Mouse (Mus musculus): ENCODE data around the gene H2-M2. TPM values are rescaled to one million over a fixed set of nuclear protein-coding genes. Genes with fewer than 3 reads are reported as not detected.
"Not testable (repeated sequence)": the region's sequence is repeated elsewhere in the genome, so short reads cannot be mapped to it uniquely, and the experiment has no call there.

Gene H2-M2
- polyA plus RNA-seq (2012; rRNA removed): not detected in 2 replicates

- H3K27me3 ChIP-seq (ENCODE audit: control insufficient read depth, insufficient read depth, low read length): no peaks in the 10 kb centered on the region
- H3K4me3 ChIP-seq (replicated peaks; ENCODE audit: insufficient read depth, low read depth, low read length): no peak within 1 kb of the TSS
- TF ChIP-seq CTCF (IDR thresholded peaks at IDR 0.05; ENCODE audit: borderline replicate concordance, insufficient read depth, low read depth, low read length) (no peak), POLR2A (IDR thresholded peaks at IDR 0.05; ENCODE audit: borderline replicate concordance, insufficient read depth, low read length) (no peak)
- no peak within 1 kb of the TSS for H3K27ac ChIP-seq (ENCODE audit: insufficient read depth, low read length)
- DNase-seq: no peak
- 73% methylated on average over 2 of the region's 2 CpGs for WGBS
- H3K4me1 ChIP-seq (ENCODE audit: control insufficient read depth, insufficient read depth, low read length): no peaks in the 10 kb centered on the region
These were observed at the start of gene H2-M2 for GRCm38 (mm10) chr17:37483452-37483851. TSS of gene H2-M2 (minus strand) at chr17:37483552.

DNA sequence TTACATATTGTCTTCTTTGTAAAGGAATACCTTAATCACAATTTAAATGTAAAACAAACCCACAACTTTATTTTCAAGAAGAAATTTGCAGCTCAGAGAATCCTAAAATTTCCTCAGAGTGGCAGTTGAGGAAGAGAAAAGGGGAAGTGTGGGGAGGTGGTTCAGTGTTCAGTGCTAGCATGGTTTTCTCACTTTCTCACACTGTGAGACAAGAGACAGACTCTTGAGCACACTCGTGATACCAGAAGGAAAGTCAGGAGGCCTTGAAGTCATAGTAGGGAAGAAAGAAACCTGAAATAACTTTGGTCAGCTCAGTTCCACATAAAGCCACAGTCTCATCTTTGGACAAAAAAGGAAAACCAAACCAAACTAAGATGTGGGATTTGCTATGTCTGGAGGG is 42.1 kb upstream of the H2-M2 start:
- WGBS: 62% methylated on average over 1 of the region's 1 CpGs
- H3K4me3 ChIP-seq (replicated peaks; ENCODE audit: insufficient read depth, low read depth, low read length); H3K27ac ChIP-seq (ENCODE audit: insufficient read depth, low read length); H3K4me1 ChIP-seq (ENCODE audit: control insufficient read depth, insufficient read depth, low read length); H3K27me3 ChIP-seq (ENCODE audit: control insufficient read depth, insufficient read depth, low read length); DNase-seq: not testable (repeated sequence)

DNA sequence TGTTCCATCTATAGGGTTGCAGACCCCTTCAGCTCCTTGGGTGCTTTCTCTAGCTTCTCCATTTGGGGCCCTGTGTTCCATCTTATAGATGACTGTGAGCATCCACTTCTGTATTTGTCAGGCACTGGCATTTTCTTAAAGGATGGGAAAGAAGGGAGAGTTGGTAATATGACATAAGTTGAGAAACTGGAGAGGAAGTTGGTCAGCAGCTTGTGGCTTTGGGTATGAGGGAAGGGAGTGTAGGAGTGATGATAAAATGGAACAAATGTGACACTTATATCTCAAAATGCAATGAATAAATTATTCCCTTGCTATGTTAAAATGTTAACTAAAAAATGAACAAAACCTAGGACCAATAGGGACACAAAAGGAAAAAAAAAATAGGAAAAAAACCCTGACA is 41.3 kb upstream of the H2-M2 start:
- not testable (repeated sequence) for H3K27ac ChIP-seq (ENCODE audit: insufficient read depth, low read length); H3K27me3 ChIP-seq (ENCODE audit: control insufficient read depth, insufficient read depth, low read length); DNase-seq; H3K4me3 ChIP-seq (replicated peaks; ENCODE audit: insufficient read depth, low read depth, low read length); H3K4me1 ChIP-seq (ENCODE audit: control insufficient read depth, insufficient read depth, low read length)

- no peak for DNase-seq
- TF ChIP-seq CTCF (IDR thresholded peaks at IDR 0.05; ENCODE audit: borderline replicate concordance, insufficient read depth, low read depth, low read length) (no peak), POLR2A (IDR thresholded peaks at IDR 0.05; ENCODE audit: borderline replicate concordance, insufficient read depth, low read length) (no peak)
- H3K4me3 ChIP-seq (replicated peaks; ENCODE audit: insufficient read depth, low read depth, low read length): no peak within 1 kb of the TSS
- H3K27me3 ChIP-seq (ENCODE audit: control insufficient read depth, insufficient read depth, low read length): no peaks in the 10 kb centered on the region
- H3K4me1 ChIP-seq (ENCODE audit: control insufficient read depth, insufficient read depth, low read length): no peaks in the 10 kb centered on the region
- 90% methylated on average over 4 of the region's 4 CpGs for WGBS
- no peak within 1 kb of the TSS for H3K27ac ChIP-seq (ENCODE audit: insufficient read depth, low read length)
These were observed 24.4 kb upstream of the H2-M2 start, which contains the start of gene Olfr111 for GRCm38 (mm10) chr17:37507730-37508129. TSS of gene Olfr111 (plus strand) at chr17:37508030.

GRCm38 (mm10) chr17:37491930-37492518 is 8.7 kb upstream of the H2-M2 start, which contains the start of gene Olfr110:
TSS of gene Olfr110 (plus strand) at chr17:37492468.
- Histone ChIP-seq H3K4me1 (ENCODE audit: control insufficient read depth, insufficient read depth, low read length) (no peaks in the 10 kb centered on the region), H3K27me3 (ENCODE audit: control insufficient read depth, insufficient read depth, low read length) (no peaks in the 10 kb centered on the region), H3K4me3 (replicated peaks; ENCODE audit: insufficient read depth, low read depth, low read length) (no peak within 1 kb of the TSS), H3K27ac (ENCODE audit: insufficient read depth, low read length) (no peak within 1 kb of the TSS)
- no peak for DNase-seq
- no peak for TF ChIP-seq POLR2A (IDR thresholded peaks at IDR 0.05; ENCODE audit: borderline replicate concordance, insufficient read depth, low read length)
- TF ChIP-seq CTCF (IDR thresholded peaks at IDR 0.05; ENCODE audit: borderline replicate concordance, insufficient read depth, low read depth, low read length): no peak
- WGBS: 38% methylated on average over 1 of the region's 1 CpGs

DNA sequence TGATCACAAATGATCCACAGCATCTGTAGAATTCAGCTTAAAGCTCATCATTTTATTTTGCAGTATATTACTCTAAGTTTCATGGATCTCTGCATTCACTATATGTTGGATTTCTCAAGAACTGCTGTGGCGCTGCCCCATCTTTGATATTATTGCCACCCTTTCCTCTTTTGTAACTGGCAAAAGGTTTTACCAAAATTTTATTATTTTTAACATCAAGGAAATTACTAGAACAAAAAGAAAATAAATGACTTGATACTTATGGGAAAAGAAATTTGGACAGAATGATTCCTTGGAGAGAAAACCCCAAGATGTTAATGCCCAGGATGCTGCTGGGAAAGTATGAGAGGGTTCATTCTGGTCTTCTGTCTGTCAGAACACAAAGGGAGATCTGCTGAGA is 24.7 kb downstream of the H2-M2 start, which contains the start of gene Olfr109:
Gene Olfr109, plus strand, starts transcription at position 301 of the 400 bp plus-strand sequence.
- WGBS: 94% methylated on average over 1 of the region's 1 CpGs
- H3K4me3 ChIP-seq (replicated peaks; ENCODE audit: insufficient read depth, low read depth, low read length): no peak within 1 kb of the TSS
- TF ChIP-seq POLR2A (IDR thresholded peaks at IDR 0.05; ENCODE audit: borderline replicate concordance, insufficient read depth, low read length): no peak
- no peak for TF ChIP-seq CTCF (IDR thresholded peaks at IDR 0.05; ENCODE audit: borderline replicate concordance, insufficient read depth, low read depth, low read length)
- no peaks in the 10 kb centered on the region for H3K27me3 ChIP-seq (ENCODE audit: control insufficient read depth, insufficient read depth, low read length)
- DNase-seq: no peak
- no peaks in the 10 kb centered on the region for H3K4me1 ChIP-seq (ENCODE audit: control insufficient read depth, insufficient read depth, low read length)
- no peak within 1 kb of the TSS for H3K27ac ChIP-seq (ENCODE audit: insufficient read depth, low read length)

- TF ChIP-seq POLR2A (IDR thresholded peaks at IDR 0.05; ENCODE audit: borderline replicate concordance, insufficient read depth, low read length): no peak
- no peak for TF ChIP-seq CTCF (IDR thresholded peaks at IDR 0.05; ENCODE audit: borderline replicate concordance, insufficient read depth, low read depth, low read length)
- Histone ChIP-seq H3K27me3 (ENCODE audit: control insufficient read depth, insufficient read depth, low read length) (no peaks in the 10 kb centered on the region), H3K27ac (ENCODE audit: insufficient read depth, low read length) (no peak within 1 kb of the TSS), H3K4me1 (ENCODE audit: control insufficient read depth, insufficient read depth, low read length) (no peaks in the 10 kb centered on the region), H3K4me3 (replicated peaks; ENCODE audit: insufficient read depth, low read depth, low read length) (no peak within 1 kb of the TSS)
- WGBS: 17% methylated on average over 1 of the region's 1 CpGs
- DNase-seq: no peak
These were observed 38.2 kb downstream of the H2-M2 start, which contains the start of gene Olfr108 for GRCm38 (mm10) chr17:37445180-37445579. TSS of gene Olfr108 (plus strand) at chr17:37445480.

Other genes with a start within 250 kb of the H2-M2 start
- gene Olfr97, start 246.2 kb downstream of the H2-M2 start, polyA plus RNA-seq (2012; rRNA removed): not detected in 2 replicates
- not detected in 2 replicates for gene Olfr98, start 219.8 kb downstream of the H2-M2 start, polyA plus RNA-seq (2012; rRNA removed)
- 2.9 and 3.0 TPM in 2 replicates for gene H2-M3, start 213.3 kb downstream of the H2-M2 start, polyA plus RNA-seq (2012; rRNA removed)
- not detected in 2 replicates for gene Olfr99, start 200.1 kb downstream of the H2-M2 start, polyA plus RNA-seq (2012; rRNA removed)
- gene Olfr101, start 179.2 kb downstream of the H2-M2 start, polyA plus RNA-seq (2012; rRNA removed): not detected in 2 replicates
- not detected in 2 replicates for gene Olfr102, start 166.5 kb downstream of the H2-M2 start, polyA plus RNA-seq (2012; rRNA removed)
- gene Olfr103, start 143.9 kb downstream of the H2-M2 start, polyA plus RNA-seq (2012; rRNA removed): not detected in 2 replicates
- not detected in 2 replicates for gene Olfr104-ps, start 124.0 kb downstream of the H2-M2 start, polyA plus RNA-seq (2012; rRNA removed)
- not detected in 2 replicates for gene Olfr105-ps, start 104.5 kb downstream of the H2-M2 start, polyA plus RNA-seq (2012; rRNA removed)
- gene Olfr106-ps, start 93.2 kb downstream of the H2-M2 start, polyA plus RNA-seq (2012; rRNA removed): not detected in 2 replicates
- gene Olfr107, start 84.3 kb downstream of the H2-M2 start, polyA plus RNA-seq (2012; rRNA removed): not detected in 2 replicates
- not detected in 2 replicates for gene Olfr108, start 38.1 kb downstream of the H2-M2 start, polyA plus RNA-seq (2012; rRNA removed)
- not detected in 2 replicates for gene Olfr109, start 24.6 kb downstream of the H2-M2 start, polyA plus RNA-seq (2012; rRNA removed)
- not detected in 2 replicates for gene Olfr110, start 8.9 kb upstream of the H2-M2 start, polyA plus RNA-seq (2012; rRNA removed)
- gene Olfr111, start 24.5 kb upstream of the H2-M2 start, polyA plus RNA-seq (2012; rRNA removed): 0.10 TPM in 1 of 2 replicates, not detected in the other
- not detected in 2 replicates for gene Olfr112, start 85.9 kb upstream of the H2-M2 start, polyA plus RNA-seq (2012; rRNA removed)
- gene Olfr113, start 94.1 kb upstream of the H2-M2 start, polyA plus RNA-seq (2012; rRNA removed): not detected in 2 replicates
- gene Olfr114, start 109.2 kb upstream of the H2-M2 start, polyA plus RNA-seq (2012; rRNA removed): not detected in 2 replicates
- gene Olfr115, start 143.6 kb upstream of the H2-M2 start, polyA plus RNA-seq (2012; rRNA removed): not detected in 2 replicates
- not detected in 2 replicates for gene Olfr116, start 143.6 kb upstream of the H2-M2 start, polyA plus RNA-seq (2012; rRNA removed)
- not detected in 2 replicates for gene Olfr117, start 180.2 kb upstream of the H2-M2 start, polyA plus RNA-seq (2012; rRNA removed)
- gene Olfr118, start 183.4 kb upstream of the H2-M2 start, polyA plus RNA-seq (2012; rRNA removed): not detected in 2 replicates
- gene Olfr119, start 213.0 kb upstream of the H2-M2 start, polyA plus RNA-seq (2012; rRNA removed): not detected in 2 replicates
- gene Olfr120, start 238.3 kb upstream of the H2-M2 start, polyA plus RNA-seq (2012; rRNA removed): not detected in 2 replicates

Measured in cerebellum, adult 2 months (tissue).